Mouse (Mus musculus): ENCODE measurements around the gene Dusp2. TPM values are rescaled to one million over a fixed set of nuclear protein-coding genes. Genes with fewer than 3 reads are reported as not detected.

Gene Dusp2
- polyA plus RNA-seq, 1 experiment from 2014 or later, result 5.6 TPM

DNA sequence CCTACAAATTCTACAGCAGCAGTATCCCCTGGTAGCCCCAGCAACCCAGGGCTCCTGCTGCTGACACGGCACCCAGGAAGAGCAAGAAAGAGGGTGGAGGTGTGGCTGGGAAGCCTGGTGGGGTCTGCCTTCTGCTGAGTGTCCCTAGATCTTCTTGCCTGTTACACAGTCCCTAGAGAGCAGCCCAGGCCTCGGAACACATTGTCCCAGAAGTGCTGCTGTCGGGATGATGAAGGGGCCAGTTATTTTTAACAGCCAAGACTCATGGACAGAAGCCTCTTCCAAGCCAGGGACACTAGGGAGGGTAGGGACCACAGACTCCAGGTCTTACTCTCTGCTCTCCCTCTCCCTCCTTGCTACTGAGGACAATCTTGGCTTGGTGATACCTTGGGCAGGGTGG is 43.3 kb downstream of the Dusp2 start:
- Histone ChIP-seq H3K4me2 (ENCODE audit: low read depth, low read length) (no peak overlapping the region), H3K4me1 (ENCODE audit: insufficient read depth) (peaks cover 24% of the 10 kb centered on the region), H3K27me3 (ENCODE audit: insufficient read depth, low read length) (no peaks in the 10 kb centered on the region), H3K27ac (ENCODE audit: low read depth) (no peak overlapping the region), H3K9ac (replicated peaks) (no peak overlapping the region), H3K9me3 (ENCODE audit: low read length) (no peaks in the 10 kb centered on the region), H3K4me3 (ENCODE audit: low read depth, low read length) (no peak overlapping the region), H3K36me3 (replicated peaks; ENCODE audit: insufficient read depth, low read length) (no peaks in the 10 kb centered on the region)
- ATAC-seq, result no peak
- no peak for DNase-seq
- 84% methylated on average over 3 of the region's 3 CpGs for WGBS (ENCODE audit: insufficient replicate concordance)
- TF ChIP-seq EP300 (IDR thresholded peaks at IDR 0.05; ENCODE audit: low read depth), result no peak
- TF ChIP-seq CTCF (IDR thresholded peaks at IDR 0.05; ENCODE audit: low read depth), result no peak

DNA sequence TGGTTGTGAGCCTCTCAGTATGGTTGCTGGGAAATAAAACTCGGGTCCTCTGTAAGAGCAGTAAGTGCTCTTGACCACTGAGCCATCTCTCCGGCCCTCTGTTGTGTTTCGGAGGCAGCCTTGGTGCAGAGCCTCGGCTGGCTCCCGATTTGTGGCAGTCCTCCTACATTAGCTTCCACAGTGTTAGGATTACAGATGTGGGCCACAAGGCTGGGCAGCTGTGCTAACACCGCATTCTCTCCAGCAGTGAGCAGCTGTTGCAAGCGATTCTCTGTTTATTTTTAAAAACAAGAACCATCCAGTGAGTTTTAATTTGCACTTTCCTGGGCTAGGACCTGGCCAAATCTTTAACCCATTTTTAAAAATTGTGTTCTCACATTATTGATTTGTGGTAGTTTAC is 47.9 kb downstream of the Dusp2 start:
- no peak for TF ChIP-seq CTCF (IDR thresholded peaks at IDR 0.05; ENCODE audit: low read depth)
- TF ChIP-seq EP300 (IDR thresholded peaks at IDR 0.05; ENCODE audit: low read depth), result no peak
- 64% methylated on average over 7 of the region's 7 CpGs for WGBS (ENCODE audit: insufficient replicate concordance)
- no peaks in the 10 kb centered on the region for H3K27me3 ChIP-seq (ENCODE audit: insufficient read depth, low read length)
- H3K27ac ChIP-seq (ENCODE audit: low read depth), result no peak overlapping the region
- no peak for ATAC-seq
- no peak overlapping the region for H3K4me2 ChIP-seq (ENCODE audit: low read depth, low read length)
- no peaks in the 10 kb centered on the region for H3K9me3 ChIP-seq (ENCODE audit: low read length)
- DNase-seq, result no peak
- no peaks in the 10 kb centered on the region for H3K36me3 ChIP-seq (replicated peaks; ENCODE audit: insufficient read depth, low read length)
- H3K4me1 ChIP-seq (ENCODE audit: insufficient read depth), result no peaks in the 10 kb centered on the region
- no peak overlapping the region for H3K4me3 ChIP-seq (ENCODE audit: low read depth, low read length)
- no peak overlapping the region for H3K9ac ChIP-seq (replicated peaks)

DNA sequence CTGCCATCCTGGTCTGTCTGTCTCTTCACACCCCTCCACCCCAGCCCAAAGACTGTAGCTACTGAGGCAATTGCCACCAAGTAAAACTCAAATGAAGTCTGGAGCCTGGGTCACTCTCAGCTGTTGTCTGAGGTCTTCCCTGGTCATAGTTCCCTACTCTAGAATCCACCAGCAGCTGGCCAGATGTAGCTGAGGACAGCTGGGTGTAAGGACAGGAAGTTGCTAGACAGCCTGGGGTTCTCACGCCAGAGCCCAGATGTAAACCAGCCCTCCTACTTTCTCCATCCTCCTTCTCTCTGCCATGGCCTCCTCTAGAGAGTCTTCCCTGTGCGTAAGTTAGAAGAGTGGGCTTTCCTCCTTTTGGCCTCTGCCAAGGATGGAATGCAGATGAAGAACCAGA is 51.6 kb downstream of the Dusp2 start:
- no peak for TF ChIP-seq CTCF (IDR thresholded peaks at IDR 0.05; ENCODE audit: low read depth)
- TF ChIP-seq EP300 (IDR thresholded peaks at IDR 0.05; ENCODE audit: low read depth), result no peak
- H3K27ac ChIP-seq (ENCODE audit: low read depth), result no peak overlapping the region
- H3K36me3 ChIP-seq (replicated peaks; ENCODE audit: insufficient read depth, low read length), result no peaks in the 10 kb centered on the region
- DNase-seq (no peak), ATAC-seq (no peak)
- H3K4me1 ChIP-seq (ENCODE audit: insufficient read depth), result peaks cover 5% of the 10 kb centered on the region; the same call in 1 of the 2 replicates
- H3K4me3 ChIP-seq (ENCODE audit: low read depth, low read length), result no peak overlapping the region
- H3K27me3 ChIP-seq (ENCODE audit: insufficient read depth, low read length), result no peaks in the 10 kb centered on the region
- no peak overlapping the region for H3K9ac ChIP-seq (replicated peaks)
- no peaks in the 10 kb centered on the region for H3K9me3 ChIP-seq (ENCODE audit: low read length)
- 56% methylated on average over 2 of the region's 2 CpGs for WGBS (ENCODE audit: insufficient replicate concordance)
- H3K4me2 ChIP-seq (ENCODE audit: low read depth, low read length), result no peak overlapping the region

Other genes with a start within 250 kb of the Dusp2 start
- 21.5 and 23.4 TPM in 2 replicates for gene Ncaph, start 202.2 kb upstream of the Dusp2 start, polyA plus RNA-seq (2015; fragmentation: Nextera tagmentation; extraction: Ambion mirVana)
- 15.9 and 17.8 TPM in 2 replicates for gene Itpripl1, start 192.7 kb upstream of the Dusp2 start, polyA plus RNA-seq (2015; fragmentation: Nextera tagmentation; extraction: Ambion mirVana)
- 1.1 and 1.2 TPM in 2 replicates for gene 1810024B03Rik, start 127.9 kb upstream of the Dusp2 start, polyA plus RNA-seq (2015; fragmentation: Nextera tagmentation; extraction: Ambion mirVana)
- 11.3 and 13.5 TPM in 2 replicates for gene Snrnp200, start 127.8 kb upstream of the Dusp2 start, polyA plus RNA-seq (2015; fragmentation: Nextera tagmentation; extraction: Ambion mirVana)
- 31.0 and 31.9 TPM in 2 replicates for gene Ciao1, start 88.3 kb upstream of the Dusp2 start, polyA plus RNA-seq (2015; fragmentation: Nextera tagmentation; extraction: Ambion mirVana)
- 10.0 and 11.4 TPM in 2 replicates for gene Tmem127, start 88.3 kb upstream of the Dusp2 start, polyA plus RNA-seq (2015; fragmentation: Nextera tagmentation; extraction: Ambion mirVana)
- gene Stard7, start 65.9 kb upstream of the Dusp2 start, polyA plus RNA-seq (2015; fragmentation: Nextera tagmentation; extraction: Ambion mirVana), result 41.7 and 44.7 TPM in 2 replicates
- not detected in 2 replicates for gene Astl, start 2.5 kb downstream of the Dusp2 start, polyA plus RNA-seq (2015; fragmentation: Nextera tagmentation; extraction: Ambion mirVana)
- gene Adra2b, start 27.0 kb downstream of the Dusp2 start, polyA plus RNA-seq (2015; fragmentation: Nextera tagmentation; extraction: Ambion mirVana), result 4.7 and 4.8 TPM in 2 replicates
- 0.46 and 0.51 TPM in 2 replicates for gene Gpat2, start 89.0 kb downstream of the Dusp2 start, polyA plus RNA-seq (2015; fragmentation: Nextera tagmentation; extraction: Ambion mirVana)
- gene Fahd2a, start 108.4 kb downstream of the Dusp2 start, polyA plus RNA-seq (2015; fragmentation: Nextera tagmentation; extraction: Ambion mirVana), result 14.7 and 16.9 TPM in 2 replicates
- 0.23 and 0.43 TPM in 2 replicates for gene Kcnip3, start 185.9 kb downstream of the Dusp2 start, polyA plus RNA-seq (2015; fragmentation: Nextera tagmentation; extraction: Ambion mirVana)
- gene Prom2, start 205.3 kb downstream of the Dusp2 start, polyA plus RNA-seq (2015; fragmentation: Nextera tagmentation; extraction: Ambion mirVana), result not detected in 2 replicates

All from liver, postnatal 0 days (tissue).